Mouse (Mus musculus) myocyte (in vitro differentiated cells): ENCODE measurements around the gene Adamtsl3.

Source experiments
- CEBPB ChIP-seq: IDR thresholded peaks from 2 replicates; pipeline ENCODE4 v1.6.1; 2011; ENCODE audit warnings: mild to moderate bottlenecking, moderate library complexity; ENCODE audit not compliant: poor library complexity, insufficient read depth, severe bottlenecking
- E2F4 ChIP-seq: IDR thresholded peaks from one replicate; pipeline ENCODE4 v1.6.1; 2011; ENCODE audit warnings: mild to moderate bottlenecking, control low read depth, moderate library complexity; ENCODE audit not compliant: insufficient read depth
- MAX ChIP-seq: IDR thresholded peaks from one replicate; pipeline ENCODE4 v1.6.1; 2011; ENCODE audit warnings: low read depth, mild to moderate bottlenecking, control low read depth
- POLR2A ChIP-seq: IDR thresholded peaks from one replicate; pipeline ENCODE4 v1.6.1; 2011; ENCODE audit warnings: low read depth, mild to moderate bottlenecking, control low read depth, moderate library complexity; ENCODE audit not compliant: insufficient read length
- USF1 ChIP-seq: IDR thresholded peaks from one replicate; pipeline ENCODE4 v1.6.1; 2011; ENCODE audit warnings: low read depth, mild to moderate bottlenecking, control low read depth, moderate library complexity

DNA sequence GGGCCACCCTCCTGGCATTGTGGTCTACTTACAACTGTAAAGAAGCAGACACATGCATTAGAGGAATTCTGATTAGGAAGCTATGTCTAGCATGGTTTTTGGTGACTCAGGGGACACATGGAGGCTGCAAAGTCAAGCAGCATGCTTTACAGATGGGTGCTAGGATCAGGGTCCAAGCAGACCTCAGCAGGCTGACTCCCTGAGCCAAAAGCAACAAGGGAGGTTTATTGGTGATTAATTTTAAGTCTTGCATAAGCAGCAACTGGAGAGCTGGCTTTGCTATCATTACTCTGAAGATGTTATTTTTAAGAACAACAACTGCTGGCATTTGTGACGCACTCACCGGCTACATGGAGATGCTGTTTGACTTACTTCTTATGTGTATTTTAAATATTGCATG, 88.1 kb downstream of the Adamtsl3 start:
- peak; percentile 92 for TF ChIP-seq CEBPB
- TF ChIP-seq MAX: peak; percentile 39
- no peak for TF ChIP-seq POLR2A
- no peak for TF ChIP-seq E2F4
- TF ChIP-seq USF1: no peak
